Mouse (Mus musculus) embryonic stem cell, embryonic (primary cell): ENCODE measurements at regions not wholly inside any gene's neighbourhood (a gene's known extent, or its start where the extent isn't known, plus 50 kb on each side); places are given as distances from the start of the nearest gene placed in this dataset.

ENCODE experiments used
- CTCF ChIA-PET, 4 experiments: fragments of 300-600 bp in 2 of 4; fragments of 350-600 bp in 2 of 4; sonication (Branson Sonifier 250); formaldehyde crosslinking; loops; one replicate each; lab custom pipeline; 2022; ENCODE audit warnings: inconsistent platforms in 2 of 4; lab: Charles Lee
- POLR2A ChIA-PET, 4 experiments: fragments of 300-600 bp in 2 of 4; fragments of 350-600 bp in 2 of 4; sonication (Branson Sonifier 250); formaldehyde crosslinking; loops; one replicate each; lab custom pipeline; 2022; ENCODE audit warnings: antibody characterized with exemption in 4 of 4, inconsistent platforms in 1 of 4; lab: Charles Lee

DNA sequence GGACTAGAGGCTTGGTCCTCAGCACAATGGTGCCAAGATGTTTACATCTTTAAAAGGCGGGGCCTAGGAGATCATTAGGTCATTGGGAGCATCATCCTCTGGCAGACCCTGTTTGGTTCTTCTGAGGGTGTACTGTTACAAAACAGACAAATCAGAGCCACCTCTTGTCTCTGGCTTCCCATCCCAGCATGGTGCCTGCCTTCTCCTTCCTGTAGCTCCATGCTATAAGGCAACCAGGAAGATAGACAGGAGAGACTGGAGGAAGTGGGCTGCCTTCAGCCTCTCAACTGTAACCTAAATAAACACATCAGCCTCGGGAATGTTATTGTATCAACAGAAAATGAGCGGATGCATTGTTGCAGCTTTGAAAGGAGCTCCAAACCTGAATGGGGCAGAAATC is 529.8 kb upstream of the Gm765 start:
- ChIA-PET POLR2A (interaction anchor here in 1 of 4 experiments (0.6 kb wide), 1 partner anchor 225 kb away, joined by 4 read pairs; no protein-coding TSS in a partner anchor), CTCF (interaction anchor here in 1 of 4 experiments (0.5 kb wide), 1 partner anchor 37 kb away, joined by 5 read pairs; no protein-coding TSS in a partner anchor)

DNA sequence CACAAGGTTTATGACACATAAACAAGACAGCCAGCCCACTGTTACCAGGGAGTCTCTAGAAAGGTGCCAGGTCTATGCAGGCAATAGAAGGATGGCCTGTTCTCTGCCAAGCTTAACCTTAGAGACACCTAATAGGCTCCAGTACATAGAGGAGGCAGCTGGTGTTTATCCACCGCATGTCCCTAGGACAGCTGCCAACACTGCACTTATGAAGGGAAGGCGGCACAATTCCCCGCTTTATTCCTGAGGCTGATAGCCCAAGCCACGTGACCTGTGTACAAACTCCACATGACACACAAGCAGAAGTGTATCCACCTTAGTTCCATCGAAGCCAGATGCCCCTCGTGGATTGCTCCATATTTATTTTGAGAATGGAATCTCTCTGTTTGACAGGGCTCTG is 527.2 kb upstream of the Gm765 start:
- CTCF ChIA-PET, result no interaction called here
- POLR2A ChIA-PET, result no interaction called here

GRCm38 (mm10) chr6:98864306-98864705 is 521.8 kb upstream of the Gm765 start:
- POLR2A ChIA-PET, result interaction anchor here in 1 of 4 experiments (0.6 kb wide), 1 partner anchor 288 kb away, joined by 3 read pairs; no protein-coding TSS in a partner anchor

DNA sequence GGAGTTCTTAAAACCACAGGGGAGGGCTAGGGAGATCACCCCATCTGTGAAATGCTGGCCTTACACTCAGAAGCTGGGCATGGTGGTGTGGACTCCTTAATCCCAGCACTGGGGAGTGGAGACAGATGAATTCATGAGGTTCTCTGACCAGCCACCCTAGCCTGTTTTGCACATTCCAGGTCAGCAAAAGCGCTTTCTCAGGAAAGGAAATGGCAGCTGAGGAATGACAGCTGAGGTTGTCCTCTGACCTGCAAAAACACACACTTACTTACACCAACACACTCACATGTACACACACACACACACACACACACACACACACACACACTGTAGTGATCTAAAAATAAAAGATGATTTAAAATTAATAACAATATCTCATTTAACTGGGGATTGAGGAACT is 513.4 kb upstream of the Gm765 start:
- ChIA-PET POLR2A (interaction anchor here in 2 of 4 experiments (0.7 kb wide), 3 partner anchors 14 to 639 kb away, joined by 3 to 7 read pairs (median 5); no protein-coding TSS in a partner anchor), CTCF (no interaction called here)

More at GRCm38 (mm10) chr6:98864306-98864705, 521.8 kb upstream of the Gm765 start:
- CTCF ChIA-PET, result no interaction called here

GRCm38 (mm10) chr6:98850906-98851305 is 508.4 kb upstream of the Gm765 start:
- ChIA-PET CTCF (no interaction called here), POLR2A (no interaction called here)

DNA sequence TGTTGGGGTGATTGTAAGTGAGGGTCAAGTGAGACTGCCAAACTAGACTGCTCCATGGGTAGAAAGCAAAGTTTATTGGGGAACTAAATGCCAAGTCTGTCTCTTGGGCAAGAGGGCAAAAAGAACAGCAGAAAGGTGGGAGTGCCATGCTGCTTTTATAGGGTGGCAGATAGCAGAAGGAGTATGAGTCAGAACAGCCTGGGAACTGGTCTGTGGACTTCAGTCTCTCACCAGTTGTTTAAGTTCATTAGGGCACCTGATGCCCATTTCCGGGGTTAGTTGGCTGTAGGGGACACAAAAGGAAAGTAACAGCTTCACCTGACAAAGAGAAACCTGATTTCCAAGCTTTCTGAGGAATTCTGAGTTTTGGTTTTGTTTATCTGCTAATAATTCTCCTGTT is 506.3 kb upstream of the Gm765 start:
- ChIA-PET POLR2A (no interaction called here), CTCF (no interaction called here)

GRCm38 (mm10) chr6:98846001-98846695 is 503.6 kb upstream of the Gm765 start:
- POLR2A ChIA-PET, result no interaction called here
- CTCF ChIA-PET, result no interaction called here

GRCm38 (mm10) chr6:98843598-98843997 is 501.0 kb upstream of the Gm765 start:
- POLR2A ChIA-PET, result no interaction called here
- CTCF ChIA-PET, result no interaction called here

DNA sequence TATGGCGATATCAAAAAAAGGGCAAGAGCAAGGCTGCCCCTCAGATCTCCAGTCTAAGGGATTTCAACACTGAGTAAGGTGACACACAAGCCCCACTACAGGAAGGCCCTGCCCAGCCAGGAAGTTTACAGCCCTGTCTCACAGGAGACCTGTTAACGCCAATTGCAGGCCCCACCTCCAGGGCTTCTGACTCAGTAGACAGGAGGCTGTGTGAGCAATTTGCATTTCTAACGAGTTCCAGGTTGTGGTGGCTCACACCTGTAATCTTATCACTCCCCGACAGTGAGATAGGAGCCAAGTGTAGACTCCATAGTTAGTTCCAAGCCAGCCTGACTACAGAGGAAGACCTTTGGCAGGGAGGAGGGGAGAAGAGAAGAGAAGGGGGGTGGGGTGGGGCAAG is 500.4 kb upstream of the Gm765 start:
- ChIA-PET CTCF (no interaction called here), POLR2A (no interaction called here)

- CTCF ChIA-PET, result no interaction called here
- POLR2A ChIA-PET, result no interaction called here
Measured at GRCm38 (mm10) chr6:98833922-98834321, 491.4 kb upstream of the Gm765 start.

DNA sequence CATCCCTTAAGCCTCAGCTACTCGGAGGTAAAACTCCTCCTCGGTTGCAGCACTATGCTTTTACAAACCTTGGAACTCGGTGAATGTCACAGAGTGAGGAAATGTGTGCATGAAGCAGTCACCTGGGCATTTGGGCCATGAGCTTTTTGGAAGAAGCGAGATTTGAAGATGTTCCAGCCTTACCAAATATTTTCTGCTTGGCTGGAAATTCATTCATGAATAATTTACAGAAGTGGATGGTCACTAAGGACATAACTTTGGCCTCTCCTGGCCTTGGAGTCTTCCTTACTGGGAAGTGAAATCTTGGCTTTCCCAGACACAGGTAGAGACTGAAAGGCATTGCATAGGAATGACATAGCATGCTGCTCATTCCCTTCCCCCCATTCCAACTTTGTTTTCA is 487.6 kb upstream of the Gm765 start:
- CTCF ChIA-PET, result no interaction called here
- POLR2A ChIA-PET, result no interaction called here

GRCm38 (mm10) chr6:98808046-98808445 is 465.5 kb upstream of the Gm765 start:
- ChIA-PET CTCF (interaction anchor here in 1 of 4 experiments (0.6 kb wide), 1 partner anchor 720 kb away, joined by 3 read pairs; no protein-coding TSS in a partner anchor), POLR2A (interaction anchor here in 1 of 4 experiments (0.6 kb wide), 1 partner anchor 155 kb away, joined by 5 read pairs; no protein-coding TSS in a partner anchor)

DNA sequence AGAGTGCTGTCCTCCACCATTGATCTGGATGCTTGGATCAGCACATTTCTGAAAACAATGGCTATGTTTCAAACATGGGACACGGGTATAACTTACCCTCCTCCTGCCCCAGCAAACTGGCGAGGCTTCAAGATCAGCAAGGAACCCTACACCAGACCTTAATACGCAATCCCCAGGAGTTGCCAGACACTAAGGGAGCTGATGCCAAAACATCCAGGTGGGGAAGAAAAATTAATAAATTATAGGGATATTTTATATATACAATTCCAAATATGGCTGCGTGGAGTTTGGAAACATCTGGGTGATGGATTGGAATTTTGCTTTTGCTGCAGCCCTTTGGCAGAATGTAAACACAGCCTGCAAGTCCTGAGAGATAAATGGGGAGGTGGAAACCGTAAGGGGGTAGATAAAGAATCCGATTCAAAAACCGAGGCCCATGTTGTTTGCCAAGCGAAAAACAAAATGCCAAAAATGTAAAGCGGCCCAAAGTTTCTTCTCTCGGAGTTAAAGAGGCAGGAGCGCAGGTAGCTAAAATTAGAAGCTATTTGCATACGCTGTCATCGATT is 460.9 kb upstream of the Gm765 start:
- ChIA-PET CTCF (no interaction called here), POLR2A (interaction anchor here in 2 of 4 experiments (0.5 to 1.3 kb wide), 2 partner anchors 16 to 241 kb away, joined by 3 read pairs; no protein-coding TSS in a partner anchor)

- ChIA-PET POLR2A (no interaction called here), CTCF (no interaction called here)
Measured at GRCm38 (mm10) chr6:98801061-98801460, 458.5 kb upstream of the Gm765 start.

- CTCF ChIA-PET, result interaction anchor here in 1 of 4 experiments (0.6 kb wide), 1 partner anchor 1577 kb away, joined by 3 read pairs; no protein-coding TSS in a partner anchor
- POLR2A ChIA-PET, result no interaction called here
Measured at GRCm38 (mm10) chr6:98800040-98800439, 457.5 kb upstream of the Gm765 start.

DNA sequence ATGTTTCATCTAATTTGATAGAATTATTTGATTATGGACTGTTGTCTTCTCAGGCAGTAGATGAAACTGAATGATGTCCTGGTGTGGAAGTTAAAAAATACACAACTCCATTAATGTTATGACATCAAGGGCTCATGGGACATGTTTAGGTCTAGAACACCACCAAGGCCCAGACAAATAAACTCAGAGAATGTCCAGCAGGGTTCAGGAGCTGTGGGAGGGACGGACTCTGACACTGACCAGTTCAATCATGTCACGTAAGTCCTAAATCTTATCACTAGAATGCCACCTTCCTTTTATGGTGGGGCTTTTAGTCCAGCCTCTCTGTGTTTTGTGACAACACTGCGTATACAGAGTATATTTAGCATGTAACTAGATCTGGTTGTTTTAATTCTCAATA is 455.2 kb upstream of the Gm765 start:
- POLR2A ChIA-PET, result no interaction called here
- CTCF ChIA-PET, result interaction anchor here in 1 of 4 experiments (0.7 kb wide), 1 partner anchor 794 kb away, joined by 3 read pairs; no protein-coding TSS in a partner anchor

GRCm38 (mm10) chr6:98797373-98797772 is 454.8 kb upstream of the Gm765 start:
- ChIA-PET CTCF (interaction anchor here in 1 of 4 experiments (0.7 kb wide), 1 partner anchor 794 kb away, joined by 3 read pairs; no protein-coding TSS in a partner anchor), POLR2A (no interaction called here)

- POLR2A ChIA-PET, result no interaction called here
Measured at GRCm38 (mm10) chr6:98796666-98797065, 454.1 kb upstream of the Gm765 start.

DNA sequence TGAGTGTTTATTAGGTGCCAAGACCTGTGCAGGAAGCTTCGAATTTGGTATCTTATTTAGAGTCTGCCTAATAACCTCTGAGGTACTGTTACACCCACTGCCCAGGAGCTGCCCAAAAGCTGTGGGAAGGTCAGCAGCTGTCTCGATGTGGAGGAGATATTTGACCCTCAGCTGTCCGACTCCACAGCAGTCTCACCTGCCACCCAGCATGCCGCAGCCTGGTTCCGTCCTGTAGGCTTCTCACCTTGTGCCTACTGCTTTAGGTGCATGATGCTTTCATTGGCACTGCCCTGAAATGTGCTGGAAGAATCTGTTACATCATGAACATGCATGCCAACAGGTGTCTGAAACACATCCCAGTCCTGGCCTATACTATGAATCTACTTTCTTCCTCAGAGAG is 444.9 kb upstream of the Gm765 start:
- POLR2A ChIA-PET, result interaction anchor here in 1 of 4 experiments (0.8 kb wide), 1 partner anchor 16 kb away, joined by 3 read pairs; no protein-coding TSS in a partner anchor
- CTCF ChIA-PET, result no interaction called here

More at GRCm38 (mm10) chr6:98796666-98797065, 454.1 kb upstream of the Gm765 start:
- CTCF ChIA-PET, result no interaction called here

DNA sequence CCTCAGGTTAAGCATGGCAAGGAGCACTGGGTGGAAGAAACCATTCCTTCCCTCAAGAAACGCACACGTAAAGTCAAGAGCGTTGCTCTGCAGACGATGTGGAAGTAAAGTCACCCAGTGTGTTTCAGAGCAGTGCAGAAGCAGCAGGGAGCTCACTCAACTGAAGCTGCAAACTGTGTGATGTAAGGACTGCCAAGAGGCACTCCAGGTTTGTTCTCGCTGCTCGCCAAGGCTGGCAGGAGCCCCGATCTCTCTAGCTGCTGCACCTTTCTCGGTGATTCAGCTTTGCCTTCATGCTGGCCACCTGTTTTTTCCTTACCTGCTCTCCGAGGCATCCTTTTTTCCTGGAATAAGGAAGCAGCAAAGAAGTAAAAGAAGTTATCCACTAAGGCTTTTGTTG is 439.5 kb upstream of the Gm765 start:
- CTCF ChIA-PET, result no interaction called here
- POLR2A ChIA-PET, result no interaction called here
